Mouse (Mus musculus) lung, postnatal 10 days (tissue): Measurements from ENCODE around the gene Ccdc28b.

Source experiments
- DNase-seq: peaks from one replicate; pipeline ENCODE4 v3.0.0; 2021

Ccdc28b gene

GRCm38 (mm10) chr4:129622803-129623535 is 778 bp downstream of the Ccdc28b start:
- DNase-seq, result no peak

GRCm38 (mm10) chr4:129622120-129622802 is 1.5 kb downstream of the Ccdc28b start:
- DNase-seq, result no peak

DNA sequence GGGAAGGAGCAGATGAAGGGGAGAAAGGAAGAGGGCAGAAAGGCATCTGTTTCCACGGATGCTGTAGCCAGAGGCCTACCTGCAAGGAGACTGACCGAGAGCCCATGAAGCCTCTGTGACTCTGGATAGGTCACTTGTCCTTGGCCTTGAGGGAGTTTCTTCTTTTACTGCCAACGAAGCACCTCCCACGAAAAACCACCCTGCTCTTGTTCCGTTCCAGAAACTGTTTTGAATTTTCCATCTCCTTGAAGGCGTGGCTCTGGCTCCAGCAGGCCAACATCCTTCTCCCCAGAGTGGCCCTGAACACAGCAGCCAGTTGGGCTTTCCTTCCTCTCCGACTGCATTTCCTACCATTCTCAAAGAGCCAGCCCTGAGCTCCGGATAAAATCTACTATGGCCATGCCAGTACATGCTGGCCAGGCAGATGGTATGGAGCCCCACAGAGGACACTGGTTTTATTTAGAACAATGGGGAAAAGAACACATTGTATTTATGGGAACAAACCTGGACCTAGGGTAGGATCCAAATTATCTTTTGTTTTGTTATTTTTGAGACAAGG is 2.4 kb downstream of the Ccdc28b start:
- DNase-seq, result peak; percentile 65

DNA sequence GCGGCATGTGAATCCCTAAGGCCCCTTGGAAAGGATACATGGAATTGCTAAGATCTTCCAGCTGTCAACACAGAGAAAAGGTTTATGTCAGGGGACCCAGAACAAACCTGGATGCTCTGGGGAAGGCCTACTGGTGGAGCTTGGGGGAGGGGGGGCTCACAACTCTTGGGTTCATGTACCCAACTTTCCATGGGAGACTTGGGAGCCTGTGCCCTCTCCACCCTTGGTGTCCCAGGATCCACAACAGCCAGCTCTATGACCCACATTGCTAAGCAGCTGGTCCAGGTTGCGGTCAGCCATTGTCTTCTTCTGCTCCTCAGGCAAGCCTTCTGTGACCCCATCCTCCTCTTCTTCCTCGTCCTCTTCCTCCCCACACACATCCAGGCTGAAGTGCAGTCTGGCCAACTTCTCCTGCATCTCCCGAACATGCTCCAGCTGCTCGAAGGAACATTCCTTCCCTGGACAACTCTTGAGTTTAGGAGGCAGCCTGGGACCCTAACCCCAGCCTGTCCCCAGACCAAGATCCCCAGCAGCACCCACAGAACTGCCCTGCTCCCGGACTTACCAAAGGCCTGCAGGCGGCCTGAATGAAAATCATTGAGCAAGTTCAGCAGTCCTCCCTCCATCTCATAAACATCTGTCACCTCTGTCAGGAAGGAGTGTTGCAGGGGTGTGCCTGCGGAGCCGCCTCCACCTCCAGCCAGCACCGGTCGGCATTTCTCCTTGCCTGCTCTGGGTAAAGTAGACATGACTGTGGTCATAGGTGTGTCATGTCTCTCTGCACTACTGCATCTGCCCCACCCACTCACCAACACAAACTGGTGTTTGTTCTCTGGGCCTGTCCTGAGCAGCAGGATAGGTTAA is 3.1 kb downstream of the Ccdc28b start:
- DNase-seq, result no peak

- peak; percentile 98 for DNase-seq
Observed at GRCm38 (mm10) chr4:129618786-129619691, 4.7 kb downstream of the Ccdc28b start, which contains the start of gene Iqcc. Iqcc (minus strand) TSS chr4:129619099.

- DNase-seq, result no peak
Observed at GRCm38 (mm10) chr4:129618031-129618430, 5.7 kb downstream of the Ccdc28b start.

GRCm38 (mm10) chr4:129617121-129617641 is 6.6 kb downstream of the Ccdc28b start:
- DNase-seq, result no peak

- DNase-seq, result no peak
Observed at GRCm38 (mm10) chr4:129616631-129617030, 7.1 kb downstream of the Ccdc28b start.

DNA sequence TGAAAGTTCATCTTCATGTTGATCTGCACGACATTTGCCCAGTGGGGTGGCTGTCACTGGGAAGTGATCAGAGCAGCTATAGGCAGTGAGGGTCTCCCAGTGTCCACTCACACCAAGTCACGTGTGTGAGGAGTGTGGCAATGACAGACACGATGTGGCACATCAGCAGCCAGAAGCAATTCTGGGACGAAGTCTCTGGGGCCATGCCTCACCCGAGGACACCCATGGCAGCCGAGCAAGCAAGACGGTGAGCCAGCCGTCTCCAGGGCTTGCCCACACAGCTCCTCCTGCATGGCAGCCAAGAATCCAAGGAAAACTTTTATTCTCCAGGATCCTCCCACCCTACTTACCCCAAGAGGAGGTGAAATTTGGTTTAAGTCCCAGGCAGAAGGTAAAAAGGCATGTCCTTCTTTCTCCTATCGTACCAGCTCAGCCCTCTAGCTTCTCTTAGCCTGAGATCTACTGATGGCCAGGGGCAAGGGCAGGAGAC is 7.9 kb downstream of the Ccdc28b start:
- DNase-seq, result no peak

DNA sequence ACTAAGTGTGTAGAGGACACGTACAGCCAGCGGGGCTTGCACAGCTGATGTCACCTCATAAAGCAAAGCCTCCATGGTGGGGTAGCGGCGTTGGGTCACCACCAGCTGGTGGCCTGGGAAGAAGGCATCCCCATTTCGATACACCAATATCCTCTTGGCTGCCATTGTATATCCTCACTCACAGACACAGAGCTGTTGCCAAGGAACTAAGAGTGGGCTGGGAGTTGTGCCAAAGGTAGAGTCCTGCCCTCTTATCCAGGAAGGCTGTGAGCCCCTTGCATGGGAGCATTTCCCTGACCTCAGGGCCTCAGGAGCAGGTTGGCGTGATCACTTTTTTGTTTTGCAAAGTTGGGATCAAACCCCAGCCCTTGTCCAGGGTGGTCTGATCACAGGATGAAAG is 9.7 kb downstream of the Ccdc28b start, which contains the start of gene Dcdc2b:
Dcdc2b (minus strand) TSS at position 165 of the 400 bp plus-strand sequence.
- peak; percentile 65 for DNase-seq

GRCm38 (mm10) chr4:129610472-129610871 is 13.3 kb downstream of the Ccdc28b start:
- DNase-seq, result no peak

DNA sequence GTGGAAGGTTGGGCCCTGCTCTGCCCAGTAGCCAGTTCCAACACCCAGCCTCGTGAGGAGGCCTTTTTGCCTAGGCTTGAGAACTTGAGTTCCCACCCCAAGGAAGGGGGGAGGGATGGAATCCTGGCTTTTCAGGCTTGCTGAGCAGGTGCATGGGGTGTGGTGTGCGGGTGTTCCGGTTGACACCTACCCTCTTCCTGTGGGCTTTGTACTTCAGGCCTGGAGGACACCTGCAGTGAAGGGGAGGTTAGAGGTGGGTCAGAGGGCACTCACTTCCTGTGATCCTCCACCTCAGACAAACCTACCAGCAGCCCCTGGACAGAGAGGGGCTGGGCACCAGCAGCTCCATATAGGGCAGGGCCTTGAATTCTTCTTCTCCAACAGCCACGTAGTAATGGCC is 13.7 kb downstream of the Ccdc28b start:
- DNase-seq, result no peak

DNA sequence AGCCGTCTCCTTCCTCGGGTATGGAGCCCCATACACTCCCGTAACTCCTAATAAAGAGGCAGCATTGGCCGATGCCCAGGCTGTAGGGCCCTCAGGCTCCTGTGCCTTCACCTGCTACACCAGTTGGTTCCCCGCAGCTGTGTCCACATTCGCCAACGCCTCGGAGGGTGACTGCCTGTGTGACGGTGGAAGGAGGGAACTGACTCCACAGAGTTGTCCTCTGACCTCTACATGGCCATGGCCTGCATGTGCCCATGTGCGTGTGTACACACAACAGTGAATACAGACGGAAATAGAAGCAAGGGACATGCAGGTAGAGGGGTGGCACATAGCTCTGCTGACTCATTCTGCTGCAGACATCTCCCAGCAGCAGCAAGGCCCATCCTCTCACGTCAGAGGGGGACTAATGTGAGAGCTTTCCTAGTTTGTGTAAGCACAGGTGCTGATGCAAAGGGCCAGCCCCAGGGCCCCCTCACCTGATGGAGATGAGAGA is 14.6 kb downstream of the Ccdc28b start:
- DNase-seq, result no peak

GRCm38 (mm10) chr4:129608426-129609025 is 15.2 kb downstream of the Ccdc28b start:
- peak; percentile 92 for DNase-seq

GRCm38 (mm10) chr4:129600233-129601158 is 23.3 kb downstream of the Ccdc28b start, which contains the start of the genes Eif3i and Tmem234:
Eif3i (minus strand) TSS chr4:129600648.
Tmem234 (plus strand) TSS chr4:129600668.
- peak; percentile 90 for DNase-seq

- DNase-seq, result no peak
Observed at GRCm38 (mm10) chr4:129588865-129589264, 34.9 kb downstream of the Ccdc28b start.

- DNase-seq, result no peak
Observed at GRCm38 (mm10) chr4:129586943-129587342, 36.8 kb downstream of the Ccdc28b start.

- DNase-seq, result no peak
Observed at GRCm38 (mm10) chr4:129585773-129586172, 38.0 kb downstream of the Ccdc28b start.

- DNase-seq, result peak; percentile 91
Observed at GRCm38 (mm10) chr4:129584884-129585608, 38.7 kb downstream of the Ccdc28b start.
